In the genomic region with DNA sequence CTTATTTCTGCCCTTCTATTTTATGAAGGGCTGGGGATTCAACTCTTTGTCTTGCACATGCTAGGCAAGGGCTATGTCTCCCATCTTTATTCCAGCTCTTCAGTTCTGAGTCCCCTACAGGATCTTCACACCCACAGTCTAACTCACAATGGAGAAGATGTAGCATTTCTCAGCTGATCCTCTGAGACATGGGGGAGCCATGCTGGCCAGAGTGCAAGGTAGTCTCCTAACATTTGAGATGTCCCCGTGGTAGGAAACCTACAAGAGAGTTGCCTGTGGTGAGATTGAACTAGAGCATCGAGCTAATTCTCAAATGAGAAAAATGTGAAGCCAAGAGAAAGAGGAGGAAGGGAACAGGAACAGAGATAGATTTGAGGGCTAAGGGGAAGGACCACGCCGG, we compare ENCODE assay signal across 18 mouse cellular contexts.
"Had no signal": no experiment of that assay in that cellular context is flagged by ENCODE, and none has a peak within 500 bp of the region (broad histone marks: within the 10 kb centered on the region; RNA-seq: fewer than 3 reads in every experiment).

No protein-coding gene starts in this region.

- ATAC-seq: midbrain, embryonic 13.5 days; midbrain, embryonic 16.5 days had no signal

- H3K27ac ChIP-seq: liver, embryonic 14.5 days; midbrain, embryonic 13.5 days; neural tube, embryonic 12.5 days had no signal

- H3K36me3 ChIP-seq: midbrain, embryonic 10.5 days; midbrain, embryonic 13.5 days; neural tube, embryonic 12.5 days had no signal

- H3K4me2 ChIP-seq: lung, embryonic 14.5 days; midbrain, embryonic 13.5 days; neural tube, embryonic 12.5 days had no signal

- H3K4me1 ChIP-seq: neural tube, embryonic 12.5 days had no signal

- H3K9me3 ChIP-seq: midbrain, embryonic 13.5 days; neural tube, embryonic 12.5 days had no signal

- DNase-seq: lung, adult 18-20 months; lung, embryonic 14.5 days; lung, postnatal 10 days; lung, postnatal 4 days; retina, postnatal 1 day; right cerebral cortex, adult 18-20 months; right cerebral cortex, postnatal 25 days; right cerebral cortex, postnatal 4 days; spleen, adult 18-20 months; thymus, adult 18-20 months; thymus, postnatal 14 days; thymus, postnatal 36 days had no signal

- H3K9ac ChIP-seq: liver, embryonic 14.5 days; lung, embryonic 14.5 days; midbrain, embryonic 13.5 days; neural tube, embryonic 12.5 days had no signal

- H3K4me3 ChIP-seq: midbrain, embryonic 10.5 days; midbrain, embryonic 13.5 days; myocyte; neural tube, embryonic 12.5 days had no signal

- H3K27me3 ChIP-seq: midbrain, embryonic 13.5 days; neural tube, embryonic 12.5 days had no signal
